Mouse (Mus musculus) right cerebral cortex, postnatal 4 days (tissue): ENCODE results near the gene Fam234b.

ENCODE experiments used
- DNase-seq: peaks from one replicate; pipeline ENCODE4 v3.0.0-alpha.2; 2022

Gene Fam234b

GRCm38 (mm10) chr6:135275231-135275630 is 77.5 kb downstream of the Fam234b start:
- no peak for DNase-seq

GRCm38 (mm10) chr6:135276474-135277295 is 78.9 kb downstream of the Fam234b start:
- no peak for DNase-seq

- no peak for DNase-seq
Measured at GRCm38 (mm10) chr6:135278302-135278701, 80.5 kb downstream of the Fam234b start.

- DNase-seq = no peak
Measured at GRCm38 (mm10) chr6:135279286-135279685, 81.5 kb downstream of the Fam234b start.

GRCm38 (mm10) chr6:135279856-135280255 is 82.1 kb downstream of the Fam234b start:
- no peak for DNase-seq

- no peak for DNase-seq
Measured at GRCm38 (mm10) chr6:135292391-135292790, 94.6 kb downstream of the Fam234b start.

- DNase-seq = no peak
Measured at GRCm38 (mm10) chr6:135294150-135294549, 96.4 kb downstream of the Fam234b start.
